Mouse (Mus musculus) midbrain, postnatal 0 days (tissue): ENCODE results near the gene Akr1a1. TPM values are rescaled to one million over a fixed set of nuclear protein-coding genes. Genes with fewer than 3 reads are reported as not detected.
A peak's percentile ranks its signal among the peaks of the same experiment; 100 is the strongest.

Experiments
- ATAC-seq: fragments of 200-750 bp; cut with Nextera tagmentation; 2 replicates; pipeline ENCODE4 v1.8.0; 2017; ENCODE audit warnings: moderate number of reproducible peaks, mild to moderate bottlenecking, moderate TSS enrichment, moderate library complexity; ENCODE audit not compliant: low FRiP score
- DNase-seq: peaks from one replicate; pipeline ENCODE4 v3.0.0-alpha.2; 2015; ENCODE audit warnings: low spot score
- H3K27ac ChIP-seq: fragments of 300-500 bp; sonication (generic); 2 replicates; pipeline ENCODE4 v1.5.1; 2014; ENCODE audit warnings: low read depth, mild to moderate bottlenecking, low read length, mixed read lengths
- H3K27me3 ChIP-seq: fragments of 300-500 bp; sonication (generic); 2 replicates; pipeline ENCODE4 v1.6.1; 2014; ENCODE audit warnings: low read length, control low read depth, mixed read lengths; ENCODE audit not compliant: insufficient read depth
- H3K36me3 ChIP-seq: fragments of 300-500 bp; sonication (generic); 2 replicates; pipeline ENCODE4 v1.6.1; 2014; ENCODE audit warnings: low read length, control low read depth, mixed read lengths; ENCODE audit not compliant: insufficient read depth
- H3K4me1 ChIP-seq: fragments of 300-500 bp; sonication (generic); 2 replicates; pipeline ENCODE4 v1.6.1; 2014; ENCODE audit warnings: mild to moderate bottlenecking, control low read depth, antibody characterized with exemption, low read length, mixed read lengths; ENCODE audit not compliant: insufficient read depth
- H3K4me2 ChIP-seq: fragments of 300-500 bp; sonication (generic); 2 replicates; pipeline ENCODE4 v1.6.1; 2014; ENCODE audit warnings: low read depth, mild to moderate bottlenecking, low read length, mixed read lengths; ENCODE audit not compliant: poor library complexity, severe bottlenecking
- H3K4me3 ChIP-seq: fragments of 300-500 bp; sonication (generic); 2 replicates; pipeline ENCODE4 v1.5.1; 2014; ENCODE audit warnings: low read depth, mild to moderate bottlenecking, low read length, moderate library complexity
- H3K9ac ChIP-seq: fragments of 300-500 bp; sonication (generic); replicated peaks from 2 replicates; pipeline ENCODE4 v1.6.1; 2014; ENCODE audit warnings: mild to moderate bottlenecking, low read length, moderate library complexity, mixed read lengths; ENCODE audit not compliant: poor library complexity, severe bottlenecking
- H3K9me3 ChIP-seq: fragments of 300-500 bp; sonication (generic); 2 replicates; pipeline ENCODE4 v1.6.1; 2016; ENCODE audit warnings: low read length, control low read depth
- CTCF ChIP-seq: IDR thresholded peaks from 2 replicates; pipeline ENCODE4 v1.5.1; 2016; ENCODE audit warnings: antibody characterized with exemption, mild to moderate bottlenecking
- WGBS: fragments of 180-500 bp; shearing (Covaris S2); extraction: QIAGEN DNeasy Blood & Tissue Kit; methylation state at CpG from one replicate; pipeline ENCODE4 v1.1.7; 2014; 5-methylcytosine and 5-hydroxymethylcytosine counted together
- polyA plus RNA-seq: library from polyadenylated mRNA; unstranded; fragments of >200 nt; fragmentation: Nextera tagmentation; extraction: Ambion mirVana; gene quantifications from 2 replicates; pipeline ENCODE4 v1.2.1, GENCODE M21; 2015
- total RNA-seq: library from RNA; depleted of rRNA; stranded (reverse); fragments of >200 nt; gene quantifications from 2 replicates; pipeline ENCODE4 v1.2.3, GENCODE M21; 2014

The Akr1a1 gene
- total and polyA plus RNA-seq, 2 experiments from 2014 or later = 495 to 684 TPM

- Histone ChIP-seq H3K4me2 (no peak overlapping the region), H3K9ac (no peak overlapping the region), H3K27me3 (no peaks in the 10 kb centered on the region), H3K27ac (no peak overlapping the region), H3K9me3 (no peaks in the 10 kb centered on the region), H3K36me3 (no peaks in the 10 kb centered on the region), H3K4me1 (no peaks in the 10 kb centered on the region), H3K4me3 (no peak overlapping the region)
- no peak for ATAC-seq
- TF ChIP-seq CTCF = no peak
- DNase-seq = no peak
- 75% methylated on average over 3 of the region's 3 CpGs for WGBS
These were observed 4.2 kb upstream of the Akr1a1 start for GRCm38 (mm10) chr4:116655658-116656057.

GRCm38 (mm10) chr4:116655100-116655499 lies 3.6 kb upstream of the Akr1a1 start:
- WGBS = 70% methylated on average over 2 of the region's 2 CpGs
- Histone ChIP-seq H3K27me3 (no peaks in the 10 kb centered on the region), H3K9ac (no peak overlapping the region), H3K27ac (no peak overlapping the region), H3K4me3 (no peak overlapping the region), H3K4me1 (peaks cover 1% of the 10 kb centered on the region), H3K9me3 (no peaks in the 10 kb centered on the region), H3K36me3 (no peaks in the 10 kb centered on the region), H3K4me2 (no peak overlapping the region)
- ATAC-seq (no peak), DNase-seq (no peak)
- TF ChIP-seq CTCF = no peak

GRCm38 (mm10) chr4:116653228-116653627 lies 1.7 kb upstream of the Akr1a1 start:
- H3K27me3 ChIP-seq = no peaks in the 10 kb centered on the region
- H3K4me1 ChIP-seq = peaks cover 4% of the 10 kb centered on the region
- no peaks in the 10 kb centered on the region for H3K36me3 ChIP-seq
- H3K27ac ChIP-seq = no peak overlapping the region
- 89% methylated on average over 6 of the region's 6 CpGs for WGBS
- H3K9me3 ChIP-seq = no peaks in the 10 kb centered on the region
- ATAC-seq (no peak), DNase-seq (no peak)
- TF ChIP-seq CTCF = no peak
- no peak overlapping the region for H3K9ac ChIP-seq
- no peak overlapping the region for H3K4me2 ChIP-seq
- H3K4me3 ChIP-seq = no peak overlapping the region

GRCm38 (mm10) chr4:116651797-116652135 lies 286 bp upstream of the Akr1a1 start:
- ATAC-seq = no peak
- 9% methylated on average over 6 of the region's 6 CpGs for WGBS
- H3K9ac ChIP-seq = peak overlapping the region; percentile 91; the same call in 1 of the 2 replicates
- peak overlapping the region; percentile 50 for H3K4me2 ChIP-seq
- H3K4me1 ChIP-seq = peaks cover 4% of the 10 kb centered on the region
- TF ChIP-seq CTCF = no peak
- no peaks in the 10 kb centered on the region for H3K36me3 ChIP-seq
- no peak for DNase-seq
- no peak overlapping the region for H3K27ac ChIP-seq
- H3K9me3 ChIP-seq = no peaks in the 10 kb centered on the region
- H3K27me3 ChIP-seq = no peaks in the 10 kb centered on the region
- peak overlapping the region; percentile 95 for H3K4me3 ChIP-seq

GRCm38 (mm10) chr4:116650365-116650764 lies 1.1 kb downstream of the Akr1a1 start:
- H3K27me3 ChIP-seq = no peaks in the 10 kb centered on the region
- ATAC-seq = no peak
- WGBS = 49% methylated on average over 5 of the region's 5 CpGs
- H3K36me3 ChIP-seq = peaks cover 4% of the 10 kb centered on the region; the same call in 1 of the 2 replicates
- H3K9ac ChIP-seq = peak overlapping the region; percentile 91
- no peaks in the 10 kb centered on the region for H3K9me3 ChIP-seq
- TF ChIP-seq CTCF = no peak
- DNase-seq = no peak
- peak overlapping the region; percentile 72 for H3K4me2 ChIP-seq
- H3K4me3 ChIP-seq = peak overlapping the region; percentile 95
- peak overlapping the region; percentile 83 for H3K27ac ChIP-seq
- peaks cover 4% of the 10 kb centered on the region for H3K4me1 ChIP-seq

- Histone ChIP-seq H3K9ac (no peak overlapping the region), H3K36me3 (peaks cover 4% of the 10 kb centered on the region; the same call in 1 of the 2 replicates), H3K4me1 (peaks cover 4% of the 10 kb centered on the region), H3K9me3 (no peaks in the 10 kb centered on the region), H3K4me2 (peak overlapping the region; percentile 4; the same call in 1 of the 2 replicates), H3K27ac (no peak overlapping the region), H3K4me3 (no peak overlapping the region; the same call in 1 of the 2 replicates), H3K27me3 (no peaks in the 10 kb centered on the region)
- DNase-seq = no peak
- WGBS = 97% methylated on average over 2 of the region's 2 CpGs
- TF ChIP-seq CTCF = no peak
- no peak for ATAC-seq
These were observed 2.1 kb downstream of the Akr1a1 start for GRCm38 (mm10) chr4:116649411-116649810.
